15 mouse cellular contexts compared by ENCODE assay signal in the genomic region with DNA sequence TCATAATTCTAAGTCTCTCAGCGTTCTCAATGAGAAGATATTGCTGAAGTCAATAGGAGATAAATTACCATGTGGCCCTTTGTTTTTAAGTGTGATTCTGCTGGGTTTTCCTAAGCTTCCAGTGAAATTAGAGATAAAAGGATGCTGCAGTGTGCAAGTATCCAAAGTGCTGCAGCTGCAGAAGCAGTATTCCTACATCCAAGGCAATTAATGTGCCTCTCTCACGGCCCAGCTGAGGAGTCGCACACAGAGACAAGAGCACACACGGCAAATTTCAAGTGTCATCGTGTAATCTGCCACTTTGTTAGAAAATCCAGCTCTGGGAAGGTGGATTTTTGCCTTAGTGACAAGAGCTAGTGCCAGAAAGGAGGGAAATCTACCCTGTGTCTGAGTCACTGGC.
"Had no signal": no experiment of that assay in that cellular context is flagged by ENCODE, and none has a peak within 500 bp of the region (broad histone marks: within the 10 kb centered on the region; RNA-seq: fewer than 3 reads in every experiment).

No protein-coding gene starts in this region.

- H3K9ac ChIP-seq: lung, embryonic 14.5 days; midbrain, embryonic 13.5 days; midbrain, embryonic 15.5 days; neural tube, embryonic 12.5 days had no signal

- H3K4me1 ChIP-seq: megakaryocyte, embryonic 14.5 days; midbrain, embryonic 13.5 days; midbrain, embryonic 15.5 days; neural tube, embryonic 12.5 days had no signal

- H3K9me3 ChIP-seq: midbrain, embryonic 13.5 days; midbrain, embryonic 15.5 days; neural tube, embryonic 12.5 days had no signal

- H3K4me2 ChIP-seq: lung, embryonic 14.5 days; midbrain, embryonic 11.5 days; midbrain, embryonic 13.5 days; midbrain, embryonic 15.5 days; neural tube, embryonic 12.5 days had no signal

- H3K36me3 ChIP-seq: midbrain, embryonic 13.5 days; midbrain, embryonic 15.5 days; neural tube, embryonic 12.5 days had no signal

- H3K27me3 ChIP-seq: megakaryocyte, embryonic 14.5 days; midbrain, embryonic 13.5 days; midbrain, embryonic 15.5 days; neural tube, embryonic 12.5 days had no signal

- H3K27ac ChIP-seq: macrophage; midbrain, embryonic 13.5 days; midbrain, embryonic 15.5 days; neural tube, embryonic 12.5 days had no signal

- DNase-seq: lung, adult 18-20 months; lung, embryonic 14.5 days; lung, postnatal 10 days; right cerebral cortex, postnatal 25 days; right cerebral cortex, postnatal 4 days; spleen, adult 18-20 months; thymus, adult 2 months; thymus, postnatal 25 days; thymus, postnatal 4 days had no signal

- ATAC-seq: midbrain, embryonic 13.5 days had no signal

- H3K4me3 ChIP-seq: megakaryocyte, embryonic 14.5 days; midbrain, embryonic 13.5 days; midbrain, embryonic 15.5 days; neural tube, embryonic 12.5 days had no signal
